Mouse (Mus musculus) ES-E14 (cell line): Measurements from ENCODE around the gene Tbc1d2.
"Not testable (repeated sequence)": the region's sequence is repeated elsewhere in the genome, so short reads cannot be mapped to it uniquely, and the experiment has no call there.

ENCODE experiments used
- CHD2 ChIP-seq: IDR thresholded peaks from 2 replicates; pipeline ENCODE4 v1.6.1; 2014; ENCODE audit warnings: mild to moderate bottlenecking, low read depth, low read length, inconsistent platforms
- HCFC1 ChIP-seq: IDR thresholded peaks from 2 replicates; pipeline ENCODE4 v1.6.1; 2012; ENCODE audit warnings: low read length, inconsistent platforms, borderline replicate concordance; ENCODE audit not compliant: insufficient read depth
- MAFK ChIP-seq: IDR thresholded peaks from 2 replicates; pipeline ENCODE4 v1.6.1; 2014; ENCODE audit warnings: mild to moderate bottlenecking, low read depth, low read length, inconsistent platforms; ENCODE audit not compliant: insufficient read depth
- ZC3H11A ChIP-seq: IDR thresholded peaks from 2 replicates; pipeline ENCODE4 v1.6.1; 2012; ENCODE audit warnings: low read depth, mild to moderate bottlenecking, inconsistent platforms, low read length, borderline replicate concordance
- ZNF384 ChIP-seq: IDR thresholded peaks from 2 replicates; pipeline ENCODE4 v1.6.1; 2012; ENCODE audit warnings: low read depth, low read length, inconsistent platforms

DNA sequence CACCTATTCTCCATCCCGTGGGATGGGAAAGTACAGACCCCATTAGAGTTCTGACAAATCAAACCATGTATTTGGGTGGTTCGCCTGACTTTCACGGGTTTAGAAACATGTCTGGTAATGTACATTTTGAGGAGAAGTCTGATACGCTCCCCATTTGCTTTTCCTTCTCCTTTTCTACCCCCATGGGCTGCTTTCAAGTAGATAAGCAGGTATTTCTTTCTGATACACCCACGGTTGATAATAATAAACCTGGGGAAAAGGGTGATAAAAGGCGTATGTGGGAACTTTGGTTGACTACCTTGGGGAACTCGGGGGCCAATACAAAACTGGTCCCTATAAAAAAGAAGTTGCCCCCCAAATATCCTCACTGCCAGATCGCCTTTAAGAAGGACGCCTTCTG, 68.0 kb downstream of the Tbc1d2 start:
- not testable (repeated sequence) for TF ChIP-seq CHD2, MAFK, ZNF384, ZC3H11A, HCFC1
